Mouse (Mus musculus): Measurements from ENCODE around the gene Hacd4.
"Not testable (repeated sequence)": the region's sequence is repeated elsewhere in the genome, so short reads cannot be mapped to it uniquely, and the experiment has no call there.

Gene Hacd4

GRCm38 (mm10) chr4:88432412-88433024, 6.2 kb downstream of the Hacd4 start:
- no peak for DNase-seq

GRCm38 (mm10) chr4:88427630-88428239, 11.0 kb downstream of the Hacd4 start:
- no peak for DNase-seq

- DNase-seq: no peak
These were observed 14.2 kb downstream of the Hacd4 start for GRCm38 (mm10) chr4:88424563-88424962.

GRCm38 (mm10) chr4:88419378-88419777, 19.4 kb downstream of the Hacd4 start:
- no peak for DNase-seq

- no peak for DNase-seq
These were observed 23.7 kb downstream of the Hacd4 start for GRCm38 (mm10) chr4:88415017-88415416.

GRCm38 (mm10) chr4:88412331-88412730, 26.4 kb downstream of the Hacd4 start:
- DNase-seq: no peak

GRCm38 (mm10) chr4:88409279-88409678, 29.4 kb downstream of the Hacd4 start:
- DNase-seq: no peak

GRCm38 (mm10) chr4:88406887-88407696, 31.6 kb downstream of the Hacd4 start:
- peak; percentile 6 to 9 for DNase-seq

- DNase-seq: no peak
These were observed 35.8 kb downstream of the Hacd4 start for GRCm38 (mm10) chr4:88402884-88403283.

- DNase-seq: no peak
These were observed 37.8 kb downstream of the Hacd4 start for GRCm38 (mm10) chr4:88400992-88401313.

- DNase-seq: no peak
These were observed 38.3 kb downstream of the Hacd4 start for GRCm38 (mm10) chr4:88400302-88400991.

GRCm38 (mm10) chr4:88396995-88397521, 41.7 kb downstream of the Hacd4 start:
- no peak for DNase-seq

- no peak for DNase-seq
These were observed 43.0 kb downstream of the Hacd4 start for GRCm38 (mm10) chr4:88395717-88396116.

GRCm38 (mm10) chr4:88390596-88390995, 48.1 kb downstream of the Hacd4 start:
- not testable (repeated sequence) for DNase-seq

GRCm38 (mm10) chr4:88390036-88390435, 48.7 kb downstream of the Hacd4 start:
- no peak for DNase-seq

- DNase-seq: no peak
These were observed 66.2 kb downstream of the Hacd4 start for GRCm38 (mm10) chr4:88372293-88373224.

- no peak for DNase-seq
These were observed 67.9 kb downstream of the Hacd4 start for GRCm38 (mm10) chr4:88370819-88371218.

GRCm38 (mm10) chr4:88369951-88370350, 68.8 kb downstream of the Hacd4 start:
- no peak for DNase-seq

GRCm38 (mm10) chr4:88357431-88357830, 81.3 kb downstream of the Hacd4 start:
- no peak for DNase-seq

GRCm38 (mm10) chr4:88356652-88357051, 82.1 kb downstream of the Hacd4 start:
- no peak for DNase-seq

GRCm38 (mm10) chr4:88350910-88351309, 87.8 kb downstream of the Hacd4 start:
- DNase-seq: peak; percentile 63 to 73

Measured in cerebellum, adult 18-20 months (tissue).